Mouse (Mus musculus): ENCODE results near the gene Fam57b. TPM values are rescaled to one million over a fixed set of nuclear protein-coding genes. Genes with fewer than 3 reads are reported as not detected.

Gene Fam57b
- polyA plus RNA-seq, 1 experiment from 2014 or later = 1.5 TPM

- peaks cover 71% of the 10 kb centered on the region for H3K36me3 ChIP-seq
- H3K9ac ChIP-seq = no peak overlapping the region
- no peak overlapping the region for H3K4me3 ChIP-seq (replicated peaks)
- 91% methylated on average over 23 of the region's 23 CpGs for WGBS
- ATAC-seq = peak; percentile 22; the same call in 1 of the 2 replicates
- no peaks in the 10 kb centered on the region for H3K27me3 ChIP-seq (replicated peaks)
- no peak overlapping the region for H3K27ac ChIP-seq
- H3K9me3 ChIP-seq = no peaks in the 10 kb centered on the region
- H3K4me2 ChIP-seq (replicated peaks) = no peak overlapping the region
- H3K4me1 ChIP-seq (replicated peaks) = no peaks in the 10 kb centered on the region
These were observed 72.5 kb downstream of the Fam57b start for GRCm38 (mm10) chr7:126869780-126870519.

GRCm38 (mm10) chr7:126870520-126870891 lies 73.0 kb downstream of the Fam57b start:
- Histone ChIP-seq H3K4me3 (replicated peaks) (no peak overlapping the region), H3K4me1 (replicated peaks) (no peaks in the 10 kb centered on the region), H3K36me3 (peaks cover 72% of the 10 kb centered on the region), H3K9ac (no peak overlapping the region), H3K27ac (no peak overlapping the region), H3K4me2 (replicated peaks) (no peak overlapping the region), H3K27me3 (replicated peaks) (no peaks in the 10 kb centered on the region), H3K9me3 (no peaks in the 10 kb centered on the region)
- WGBS = 94% methylated on average over 2 of the region's 2 CpGs
- ATAC-seq = no peak

DNA sequence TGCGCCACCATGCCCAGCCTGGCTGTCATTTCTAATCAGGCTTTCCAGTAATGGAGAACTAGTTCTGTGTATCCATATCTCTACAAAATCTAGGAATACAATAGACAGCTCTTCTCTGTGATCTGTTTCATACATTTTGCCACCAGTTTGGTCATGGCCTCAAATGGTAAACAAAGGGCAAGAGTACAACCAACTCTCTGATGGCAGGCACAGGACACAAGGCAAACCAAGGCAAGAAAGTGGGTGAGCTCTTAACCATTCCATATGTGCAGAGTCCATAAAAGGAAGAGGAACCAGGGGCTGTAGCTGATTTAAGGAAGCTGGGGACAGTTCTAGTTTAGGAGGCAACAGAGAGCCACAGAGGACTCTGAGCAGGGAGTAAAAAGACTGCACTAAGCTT lies 79.8 kb downstream of the Fam57b start:
- peaks cover 10% of the 10 kb centered on the region for H3K4me1 ChIP-seq (replicated peaks)
- peaks cover 64% of the 10 kb centered on the region for H3K36me3 ChIP-seq
- H3K4me3 ChIP-seq (replicated peaks) = no peak overlapping the region
- no peak overlapping the region for H3K4me2 ChIP-seq (replicated peaks)
- H3K9me3 ChIP-seq = no peaks in the 10 kb centered on the region
- WGBS = 98% methylated on average over 1 of the region's 1 CpGs
- H3K9ac ChIP-seq = no peak overlapping the region
- no peak overlapping the region for H3K27ac ChIP-seq
- ATAC-seq = no peak
- H3K27me3 ChIP-seq (replicated peaks) = no peaks in the 10 kb centered on the region

Other genes starting within 250 kb of the Fam57b start
- gene Eif3c, start 231.3 kb upstream of the Fam57b start, polyA plus RNA-seq (2015; fragmentation: Nextera tagmentation; extraction: Ambion mirVana) = 190 and 217 TPM in 2 replicates
- 0.75 and 1.8 TPM in 2 replicates for gene Apobr, start 212.7 kb upstream of the Fam57b start, polyA plus RNA-seq (2015; fragmentation: Nextera tagmentation; extraction: Ambion mirVana)
- gene Cln3, start 211.9 kb upstream of the Fam57b start, polyA plus RNA-seq (2015; fragmentation: Nextera tagmentation; extraction: Ambion mirVana) = 34.4 and 34.9 TPM in 2 replicates
- not detected in 2 replicates for gene Il27, start 202.7 kb upstream of the Fam57b start, polyA plus RNA-seq (2015; fragmentation: Nextera tagmentation; extraction: Ambion mirVana)
- 53.4 and 111 TPM in 2 replicates for gene Nupr1, start 166.8 kb upstream of the Fam57b start, polyA plus RNA-seq (2015; fragmentation: Nextera tagmentation; extraction: Ambion mirVana)
- 45.2 and 51.7 TPM in 2 replicates for gene Sgf29, start 148.4 kb upstream of the Fam57b start, polyA plus RNA-seq (2015; fragmentation: Nextera tagmentation; extraction: Ambion mirVana)
- 5.5 and 6.1 TPM in 2 replicates for gene Sult1a1, start 121.2 kb upstream of the Fam57b start, polyA plus RNA-seq (2015; fragmentation: Nextera tagmentation; extraction: Ambion mirVana)
- 118 and 120 TPM in 2 replicates for gene Bola2, start 102.3 kb upstream of the Fam57b start, polyA plus RNA-seq (2015; fragmentation: Nextera tagmentation; extraction: Ambion mirVana)
- 8.1 and 9.1 TPM in 2 replicates for gene Slx1b, start 101.9 kb upstream of the Fam57b start, polyA plus RNA-seq (2015; fragmentation: Nextera tagmentation; extraction: Ambion mirVana)
- gene Coro1a, start 89.9 kb upstream of the Fam57b start, polyA plus RNA-seq (2015; fragmentation: Nextera tagmentation; extraction: Ambion mirVana) = 36.9 and 39.7 TPM in 2 replicates
- 109 and 112 TPM in 2 replicates for gene Mapk3, start 38.1 kb upstream of the Fam57b start, polyA plus RNA-seq (2015; fragmentation: Nextera tagmentation; extraction: Ambion mirVana)
- 1.4 and 1.6 TPM in 2 replicates for gene Gdpd3, start 31.3 kb upstream of the Fam57b start, polyA plus RNA-seq (2015; fragmentation: Nextera tagmentation; extraction: Ambion mirVana)
- 66.9 and 71.2 TPM in 2 replicates for gene Ypel3, start 20.7 kb upstream of the Fam57b start, polyA plus RNA-seq (2015; fragmentation: Nextera tagmentation; extraction: Ambion mirVana)
- 0.34 and 0.43 TPM in 2 replicates for gene Tbx6, start 16.2 kb upstream of the Fam57b start, polyA plus RNA-seq (2015; fragmentation: Nextera tagmentation; extraction: Ambion mirVana)
- 248 and 256 TPM in 2 replicates for gene Ppp4c, start 5.2 kb upstream of the Fam57b start, polyA plus RNA-seq (2015; fragmentation: Nextera tagmentation; extraction: Ambion mirVana)
- gene 4930451I11Rik, start 34.0 kb downstream of the Fam57b start, polyA plus RNA-seq (2015; fragmentation: Nextera tagmentation; extraction: Ambion mirVana) = not detected in 2 replicates
- 0.75 and 1.0 TPM in 2 replicates for gene Doc2a, start 49.7 kb downstream of the Fam57b start, polyA plus RNA-seq (2015; fragmentation: Nextera tagmentation; extraction: Ambion mirVana)
- gene Hirip3, start 64.3 kb downstream of the Fam57b start, polyA plus RNA-seq (2015; fragmentation: Nextera tagmentation; extraction: Ambion mirVana) = 23.2 and 25.1 TPM in 2 replicates
- 59.1 and 65.9 TPM in 2 replicates for gene Ino80e, start 64.7 kb downstream of the Fam57b start, polyA plus RNA-seq (2015; fragmentation: Nextera tagmentation; extraction: Ambion mirVana)
- gene Taok2, start 87.0 kb downstream of the Fam57b start, polyA plus RNA-seq (2015; fragmentation: Nextera tagmentation; extraction: Ambion mirVana) = 30.8 and 31.9 TPM in 2 replicates
- gene Tmem219, start 125.2 kb downstream of the Fam57b start, polyA plus RNA-seq (2015; fragmentation: Nextera tagmentation; extraction: Ambion mirVana) = 27.8 and 33.3 TPM in 2 replicates
- 13.6 and 13.9 TPM in 2 replicates for gene Kctd13, start 131.2 kb downstream of the Fam57b start, polyA plus RNA-seq (2015; fragmentation: Nextera tagmentation; extraction: Ambion mirVana)
- gene Asphd1, start 151.9 kb downstream of the Fam57b start, polyA plus RNA-seq (2015; fragmentation: Nextera tagmentation; extraction: Ambion mirVana) = 0.32 and 0.46 TPM in 2 replicates
- gene Sez6l2, start 152.9 kb downstream of the Fam57b start, polyA plus RNA-seq (2015; fragmentation: Nextera tagmentation; extraction: Ambion mirVana) = 2.4 and 2.9 TPM in 2 replicates
- gene Cdipt, start 178.2 kb downstream of the Fam57b start, polyA plus RNA-seq (2015; fragmentation: Nextera tagmentation; extraction: Ambion mirVana) = 123 and 136 TPM in 2 replicates
- gene Cdiptos, start 178.4 kb downstream of the Fam57b start, polyA plus RNA-seq (2015; fragmentation: Nextera tagmentation; extraction: Ambion mirVana) = 0.98 and 2.3 TPM in 2 replicates
- gene Mvp, start 217.0 kb downstream of the Fam57b start, polyA plus RNA-seq (2015; fragmentation: Nextera tagmentation; extraction: Ambion mirVana) = 58.3 and 59.2 TPM in 2 replicates
- gene Pagr1b, start 218.8 kb downstream of the Fam57b start, polyA plus RNA-seq (2015; fragmentation: Nextera tagmentation; extraction: Ambion mirVana) = 0.43 and 1.5 TPM in 2 replicates
- gene Pagr1a, start 219.7 kb downstream of the Fam57b start, polyA plus RNA-seq (2015; fragmentation: Nextera tagmentation; extraction: Ambion mirVana) = 48.4 and 52.6 TPM in 2 replicates
- 41.5 and 51.1 TPM in 2 replicates for gene Gm42742, start 223.4 kb downstream of the Fam57b start, polyA plus RNA-seq (2015; fragmentation: Nextera tagmentation; extraction: Ambion mirVana)
- 4.3 and 5.0 TPM in 2 replicates for gene Prrt2, start 223.5 kb downstream of the Fam57b start, polyA plus RNA-seq (2015; fragmentation: Nextera tagmentation; extraction: Ambion mirVana)
- gene Maz, start 229.4 kb downstream of the Fam57b start, polyA plus RNA-seq (2015; fragmentation: Nextera tagmentation; extraction: Ambion mirVana) = 66.6 and 68.8 TPM in 2 replicates
- 101 and 107 TPM in 2 replicates for gene Kif22, start 244.8 kb downstream of the Fam57b start, polyA plus RNA-seq (2015; fragmentation: Nextera tagmentation; extraction: Ambion mirVana)

All from intestine, embryonic 15.5 days (tissue).